Mouse (Mus musculus) hematopoietic stem cell, adult 5-6 weeks (primary cell): ENCODE results near the gene Abhd4. TPM values are rescaled to one million over a fixed set of nuclear protein-coding genes. Genes with fewer than 3 reads are reported as not detected.
"Not testable (repeated sequence)": the region's sequence is repeated elsewhere in the genome, so short reads cannot be mapped to it uniquely, and the experiment has no call there.

Experiments used
- ATAC-seq, 2 experiments: fragments of 125-278 bp in 1 of 2; replicated peaks in 1 of 2; 2 replicates each; pipeline ENCODE4 v1.8.0; 2016 to 2017; ENCODE audit warnings: inconsistent platforms in 2 of 2, mild to moderate bottlenecking in 2 of 2, moderate number of reproducible peaks in 2 of 2, low read depth in 1 of 2, moderate TSS enrichment in 1 of 2; ENCODE audit not compliant: low FRiP score in 2 of 2, poor library complexity in 2 of 2, severe bottlenecking in 2 of 2, insufficient read depth in 1 of 2, low TSS enrichment in 1 of 2
- total RNA-seq: library from RNA; stranded (forward); fragments of 172-1452, 232-1000 nt; gene quantifications from 2 replicates; pipeline ENCODE4 v1.2.3, GENCODE M21; 2017

The Abhd4 gene
- total RNA-seq, 1 experiment from 2014 or later, result 43.5 TPM

DNA sequence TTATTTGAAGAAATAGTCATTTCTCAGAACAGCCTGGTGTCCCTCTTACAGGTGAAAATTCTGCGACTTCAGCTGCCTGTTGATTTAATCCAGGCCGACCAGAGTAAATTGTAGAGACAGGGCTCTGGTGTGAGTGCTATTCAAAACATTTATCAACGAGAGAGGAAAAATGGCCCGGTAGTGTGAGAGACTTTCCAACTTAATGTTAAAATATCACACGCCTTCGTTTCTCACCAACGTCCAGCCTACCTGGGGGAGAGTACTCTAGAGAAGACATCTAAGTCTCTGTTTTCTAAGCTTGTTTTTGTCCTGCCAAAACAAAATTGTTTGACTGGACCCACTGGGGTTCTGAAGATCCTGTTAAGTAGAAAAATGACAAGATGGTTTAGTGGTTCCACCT lies 34.1 kb upstream of the Abhd4 start:
- no peak for ATAC-seq

DNA sequence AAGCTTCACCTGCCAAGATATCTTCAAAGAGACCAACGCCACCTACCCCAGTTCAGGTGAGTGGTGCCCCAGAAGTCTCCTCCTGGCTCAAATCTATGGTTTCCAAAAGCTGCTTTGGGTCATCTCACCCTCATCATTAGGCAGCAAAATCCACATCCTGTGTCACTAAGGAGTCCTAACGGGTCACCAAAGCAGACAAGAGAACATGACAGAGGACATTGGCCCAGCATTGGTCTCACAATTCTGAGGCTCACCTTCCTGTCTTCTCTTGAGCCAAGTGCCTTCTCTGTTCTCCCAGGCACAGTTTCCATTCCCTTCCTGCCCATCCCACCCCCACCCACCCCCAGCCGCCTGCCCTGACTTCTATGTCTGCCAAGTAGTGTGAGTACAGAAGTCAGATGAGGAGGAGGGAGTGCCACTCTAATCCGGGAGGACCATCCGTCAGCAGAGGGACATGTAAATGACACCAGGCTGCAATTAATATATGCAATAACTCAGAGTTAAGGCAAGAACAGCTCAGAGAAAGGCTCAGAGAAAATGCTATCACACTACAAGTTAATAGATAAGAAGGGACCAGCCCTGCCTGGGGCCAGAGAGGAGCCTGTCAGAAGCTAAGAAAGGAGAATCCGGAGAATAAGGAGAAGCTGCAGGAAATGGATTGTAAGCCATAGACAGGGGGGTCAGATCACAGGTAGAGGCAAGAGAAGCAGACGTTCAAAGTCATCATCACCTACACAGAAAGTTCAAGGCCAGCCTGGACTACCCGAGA lies 33.1 kb upstream of the Abhd4 start:
- ATAC-seq, result no peak

DNA sequence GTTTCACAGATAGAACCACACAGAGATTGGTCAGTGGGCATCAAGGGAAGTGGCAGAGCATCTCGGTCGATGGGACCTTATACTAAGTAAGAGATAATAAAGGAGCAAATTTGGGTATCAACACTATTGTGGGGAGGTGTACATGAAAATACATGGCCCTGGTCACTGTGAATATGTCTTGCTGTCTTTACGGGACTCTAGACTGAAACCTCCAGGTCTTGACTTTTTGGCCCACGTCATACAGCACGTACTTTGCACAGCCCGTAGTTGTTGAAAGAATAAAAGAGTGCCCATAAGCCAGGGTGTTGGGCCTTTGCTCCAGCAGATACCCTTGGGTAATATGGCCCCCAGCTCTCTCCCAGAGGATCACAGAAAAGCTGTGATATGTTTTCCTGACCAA lies 32.3 kb upstream of the Abhd4 start:
- no peak for ATAC-seq

DNA sequence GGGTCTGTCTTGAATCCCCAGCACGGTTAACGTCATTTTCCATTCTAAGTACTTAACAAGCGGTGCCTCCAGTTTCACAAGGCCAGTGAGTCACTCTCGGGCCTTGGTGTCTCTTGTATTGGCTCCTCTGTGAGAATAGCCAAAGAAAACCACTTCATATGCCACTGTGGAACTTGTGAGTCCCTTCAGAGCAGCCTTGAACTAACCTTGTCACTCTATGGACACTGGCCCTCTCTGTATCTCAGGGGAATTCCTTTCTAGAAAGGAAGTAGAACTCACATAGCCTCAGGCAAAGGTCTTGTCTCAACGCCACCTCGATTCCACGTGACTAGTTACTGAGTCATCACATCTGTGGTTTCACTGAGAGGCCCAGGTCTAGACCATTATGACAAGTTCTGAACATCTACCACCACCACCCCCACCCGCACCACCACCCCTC lies 31.7 kb upstream of the Abhd4 start:
- ATAC-seq, result peak; percentile 29 to 36; a peak in 3 of 4 replicates

DNA sequence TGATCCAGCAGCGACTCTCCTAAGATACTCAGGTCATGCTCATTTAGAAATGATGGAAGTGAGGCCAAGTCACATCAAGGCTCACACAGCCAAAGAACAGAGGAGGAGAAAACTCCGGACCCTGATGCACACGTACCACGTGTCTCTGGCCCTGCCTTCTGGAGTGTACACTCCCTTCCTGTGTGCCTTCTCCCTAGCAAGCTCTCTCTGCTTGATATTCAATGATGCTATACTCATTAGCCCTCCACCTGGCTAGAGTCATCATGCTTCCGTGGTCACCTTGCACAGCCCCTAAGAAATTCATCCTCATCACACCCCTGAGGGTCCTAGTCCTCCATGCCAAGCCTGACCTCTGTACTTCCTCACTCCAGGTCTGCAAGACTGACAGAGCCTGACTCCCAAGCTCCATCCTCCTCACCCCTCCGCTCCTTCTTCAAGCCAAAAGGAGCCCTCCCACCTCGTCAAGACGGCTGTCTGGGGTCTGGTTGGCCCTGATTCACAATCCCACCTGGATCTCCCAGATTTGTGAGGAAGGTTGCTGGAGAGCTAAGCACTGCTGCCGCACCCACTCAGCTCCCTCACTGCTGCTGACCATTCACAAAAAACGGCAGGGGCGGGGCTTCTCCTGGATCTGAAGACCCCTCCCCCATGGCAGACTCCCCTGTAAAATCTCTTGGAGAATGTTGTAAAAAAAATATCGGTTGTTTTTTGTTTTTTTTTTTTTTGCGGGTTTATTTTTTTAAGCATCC lies 30.5 kb upstream of the Abhd4 start:
- no peak for ATAC-seq

DNA sequence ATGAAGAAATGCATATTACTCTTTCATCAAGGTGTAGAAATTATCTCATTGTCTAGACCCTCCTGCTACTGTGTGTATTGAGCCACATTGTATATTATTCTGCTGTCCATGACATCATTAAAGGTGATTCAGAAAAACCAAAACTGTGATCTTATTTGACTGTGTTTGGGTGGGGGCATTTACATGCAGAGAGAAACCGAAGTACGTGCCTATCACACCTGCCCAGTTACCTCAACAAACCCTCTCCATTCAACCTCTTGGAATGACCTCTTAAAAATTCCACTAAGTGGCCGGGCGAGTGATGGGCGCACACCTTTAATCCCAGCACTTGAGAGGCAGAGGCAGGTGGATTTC lies 29.9 kb upstream of the Abhd4 start:
- ATAC-seq, result no peak

DNA sequence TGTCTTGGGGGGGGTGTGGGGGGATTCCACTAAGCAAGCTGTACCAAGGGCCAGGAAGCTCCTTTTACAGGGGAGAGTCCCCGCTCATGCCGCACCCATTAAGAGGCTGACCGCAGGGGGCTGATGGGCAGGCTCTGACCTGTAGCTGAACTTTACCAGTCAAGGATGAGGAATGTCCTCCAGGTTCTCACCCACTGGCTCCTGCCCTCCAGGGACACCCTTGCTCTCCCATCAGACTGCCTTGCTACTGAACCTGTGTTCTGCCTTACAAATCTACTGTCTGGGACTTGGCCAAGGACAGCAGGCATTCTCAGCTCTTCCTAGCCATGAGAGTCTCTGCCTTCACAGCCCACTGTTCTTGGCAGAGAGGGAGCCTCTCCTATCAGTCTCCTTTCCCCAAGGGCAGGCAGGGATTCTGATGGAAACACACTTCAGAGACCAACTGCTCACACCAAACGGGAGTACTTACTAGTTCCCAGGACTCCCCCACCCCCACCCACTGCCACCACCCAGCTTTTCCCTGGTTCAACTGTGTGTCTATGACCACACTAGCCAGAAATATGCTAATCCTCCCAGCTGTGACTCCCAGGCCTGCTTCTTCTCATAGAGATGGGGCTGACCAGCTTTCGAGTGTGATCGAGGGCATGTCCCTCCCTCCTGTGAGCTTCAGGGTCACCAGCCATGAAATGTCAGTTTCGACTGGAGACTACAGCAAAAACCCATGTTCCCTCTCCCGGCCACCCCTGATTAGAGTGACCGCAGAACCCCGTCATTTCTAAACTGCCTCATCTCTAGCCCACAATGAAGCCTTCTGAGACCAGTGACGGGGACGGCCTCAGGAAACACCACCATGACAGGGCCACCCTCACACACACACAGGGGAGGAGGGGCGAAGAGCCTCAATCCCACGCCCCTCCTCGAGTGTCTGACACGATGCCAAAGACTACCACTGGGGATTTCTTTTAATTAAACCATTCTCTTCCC lies 29.2 kb upstream of the Abhd4 start:
- ATAC-seq, result no peak

DNA sequence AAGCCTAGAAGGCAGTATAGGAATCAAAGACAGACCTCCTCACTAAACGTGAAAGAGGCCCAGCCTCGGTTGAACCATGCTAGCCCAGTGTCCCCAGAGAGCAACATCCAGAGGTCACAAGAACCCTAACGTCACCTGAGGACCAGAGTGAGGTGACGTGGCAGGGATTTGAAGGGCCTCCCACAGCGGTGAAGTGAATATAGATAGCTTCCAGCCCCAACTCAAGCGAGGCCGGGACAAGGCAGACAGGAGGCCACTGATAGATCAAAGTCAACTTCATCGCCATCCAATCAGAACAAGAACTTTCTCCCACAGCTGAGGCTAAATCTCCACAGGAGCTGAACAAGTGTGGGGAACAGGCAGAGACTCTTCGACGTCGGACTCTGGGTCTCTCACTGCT lies 28.3 kb upstream of the Abhd4 start:
- ATAC-seq, result no peak

DNA sequence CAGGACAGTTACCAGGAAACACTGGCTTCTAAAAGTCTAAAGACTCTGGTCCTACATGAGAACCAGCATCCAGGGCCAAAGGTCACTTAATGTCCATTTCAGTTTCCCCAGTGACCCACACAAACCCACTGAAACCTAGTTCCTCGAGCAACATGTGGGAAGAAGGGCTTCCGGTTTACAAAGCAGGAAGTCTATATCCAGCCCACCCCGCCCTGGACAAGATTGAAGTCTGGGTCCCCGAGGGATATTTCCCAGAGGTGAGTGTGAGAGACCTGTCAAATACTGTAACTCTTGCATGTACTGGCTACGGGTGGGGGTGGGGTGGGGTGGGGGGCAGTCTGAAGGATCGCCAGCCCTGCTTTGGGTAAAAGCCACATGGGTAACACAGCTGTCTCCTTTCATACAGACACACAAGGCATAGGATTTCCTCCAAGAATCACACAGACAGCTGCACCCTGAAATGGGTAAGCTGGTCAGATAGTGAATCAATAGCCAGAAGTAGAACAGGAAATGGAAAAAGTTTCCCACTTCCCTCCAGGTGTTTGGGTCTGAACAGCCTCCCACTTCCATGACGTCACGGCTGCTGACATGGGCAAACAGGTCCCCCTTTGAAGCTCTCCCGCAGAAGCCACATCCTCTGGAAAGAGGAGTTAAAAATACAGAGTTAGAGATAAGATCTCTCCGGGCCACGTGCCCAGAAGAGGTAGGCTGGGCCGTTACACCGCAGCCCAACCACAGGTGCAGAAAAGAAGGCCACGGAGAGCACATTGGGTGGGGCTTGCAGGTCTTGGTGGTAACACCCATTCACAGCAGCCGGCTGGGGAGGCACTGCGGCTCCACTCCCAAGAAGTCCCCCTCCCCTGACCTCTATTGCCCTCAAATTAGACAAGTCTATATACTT lies 26.8 kb upstream of the Abhd4 start:
- peak; percentile 80 to 84 for ATAC-seq

DNA sequence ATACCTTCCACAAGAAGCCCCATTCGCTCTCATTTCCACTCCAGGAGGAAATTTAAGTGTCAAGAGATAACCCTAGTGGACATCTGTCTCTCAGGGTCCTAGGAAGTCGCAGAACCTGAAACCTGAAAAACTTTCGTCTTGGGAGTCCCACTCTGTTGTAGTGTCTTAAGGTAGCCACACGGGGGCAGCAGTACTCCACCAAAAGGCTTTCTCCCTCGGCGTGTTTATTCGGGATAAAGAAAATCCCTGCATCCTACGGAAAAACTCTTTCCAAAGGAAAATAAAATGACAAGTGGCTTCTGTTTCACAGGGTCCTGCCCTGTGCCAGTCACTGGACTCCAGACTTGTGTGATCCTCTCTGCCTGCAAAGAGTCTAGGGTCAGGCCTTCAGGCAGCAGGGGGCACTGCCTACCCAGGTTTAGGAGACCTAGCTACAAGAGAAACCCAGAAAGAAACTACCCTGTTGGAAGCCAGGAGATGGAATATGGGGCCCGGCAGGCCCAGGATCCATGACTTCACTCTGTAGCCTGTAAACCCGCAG lies 26.0 kb upstream of the Abhd4 start:
- peak; percentile 12 to 24; a peak in 3 of 4 replicates for ATAC-seq

DNA sequence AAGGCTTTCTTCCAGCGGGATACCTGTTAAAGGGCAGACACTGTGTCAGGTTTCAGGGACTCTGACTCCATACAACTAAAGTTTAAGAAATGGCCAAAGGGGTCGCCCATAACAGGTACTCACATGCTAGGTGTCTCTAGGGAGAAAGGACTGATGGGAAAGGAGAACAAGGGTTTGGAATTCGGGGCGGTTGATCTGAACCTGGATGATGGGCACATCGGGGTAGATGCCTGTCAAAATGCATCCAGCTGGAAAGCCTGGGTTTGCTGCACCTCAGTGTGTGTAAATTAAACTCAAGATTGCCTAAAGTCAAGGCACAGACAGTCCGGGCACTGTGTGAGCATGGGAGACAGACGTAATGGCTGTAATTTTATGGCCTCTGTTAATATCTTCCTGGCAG lies 25.5 kb upstream of the Abhd4 start:
- no peak for ATAC-seq

DNA sequence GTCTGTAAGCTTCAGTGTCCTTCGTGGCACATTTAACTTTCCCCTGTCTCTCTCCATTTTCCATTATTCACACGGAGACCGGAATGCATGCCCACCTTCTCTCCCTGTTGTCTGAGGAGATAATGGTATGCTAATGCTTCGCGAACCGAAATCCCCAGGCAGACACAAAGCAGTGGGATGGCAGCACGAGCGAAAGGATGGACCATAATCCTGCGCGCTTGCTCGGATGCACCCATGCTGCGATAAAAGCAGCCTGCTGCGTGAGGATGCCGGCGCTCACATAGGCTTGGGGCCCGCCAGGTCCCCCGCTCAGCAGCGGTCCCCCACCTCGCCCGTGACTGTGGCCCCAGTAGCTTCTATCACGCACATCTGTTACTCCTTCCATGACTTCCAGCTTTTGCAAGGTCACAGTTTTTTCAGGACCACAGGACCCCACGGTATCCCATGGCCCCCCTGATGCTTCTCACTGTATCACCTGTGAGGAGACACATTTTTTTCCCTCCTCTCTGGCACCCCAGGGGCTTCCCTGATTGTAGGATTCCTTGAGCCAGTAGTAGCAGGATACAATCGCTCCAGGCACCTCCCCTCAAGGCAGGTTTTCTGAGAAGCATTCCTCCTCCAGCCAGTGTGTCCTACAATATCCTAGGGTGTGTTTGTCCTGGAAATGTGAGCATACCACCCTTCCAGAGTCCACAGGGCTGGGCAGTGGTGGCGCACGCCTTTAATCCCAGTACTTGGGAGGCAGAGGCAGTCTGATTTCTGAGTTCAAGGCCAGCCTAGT lies 24.9 kb upstream of the Abhd4 start:
- no peak for ATAC-seq

DNA sequence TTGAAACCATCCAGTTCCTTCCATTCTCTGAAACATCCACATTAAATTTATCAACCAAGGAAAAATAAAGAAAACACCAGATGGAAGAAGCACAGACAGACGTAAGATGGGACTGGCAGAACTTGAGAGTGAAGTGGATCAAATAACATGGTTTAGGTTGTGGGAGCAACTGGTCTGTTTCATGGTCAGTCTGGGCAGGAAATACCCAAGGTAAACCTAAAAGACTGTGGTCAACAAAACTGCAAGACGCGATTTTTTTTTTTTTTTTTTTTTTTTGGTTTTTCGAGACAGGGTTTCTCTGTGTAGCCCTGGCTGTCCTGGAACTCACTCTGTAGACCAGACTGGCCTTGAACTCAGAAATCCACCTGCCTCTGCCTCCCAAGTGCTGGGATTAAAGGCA lies 24.1 kb upstream of the Abhd4 start:
- not testable (repeated sequence) for ATAC-seq

DNA sequence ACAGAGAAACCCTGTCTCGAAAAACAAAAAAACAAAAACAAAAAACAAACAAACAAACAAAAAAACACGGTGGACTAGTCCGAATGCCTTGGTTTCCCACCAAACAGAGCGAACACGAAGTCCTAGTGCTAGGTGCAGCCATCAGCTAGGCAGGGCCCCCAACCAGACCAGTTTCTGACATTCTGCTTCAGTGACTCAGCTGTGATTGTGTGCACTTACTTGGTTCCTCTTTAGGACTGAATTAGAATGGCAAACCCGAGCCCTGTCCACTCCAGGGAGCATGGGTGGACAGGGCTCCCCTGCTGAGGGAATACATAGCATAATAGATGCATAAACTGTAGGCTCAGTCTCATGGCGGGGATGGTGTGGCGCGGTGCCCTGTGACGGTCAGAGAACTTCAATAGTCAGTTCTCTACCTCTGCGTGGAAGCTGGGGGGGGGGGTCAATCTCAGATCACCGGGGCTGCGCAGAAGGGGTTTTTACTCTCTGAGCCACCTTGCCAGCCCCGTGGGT lies 23.3 kb upstream of the Abhd4 start:
- ATAC-seq, result no peak

DNA sequence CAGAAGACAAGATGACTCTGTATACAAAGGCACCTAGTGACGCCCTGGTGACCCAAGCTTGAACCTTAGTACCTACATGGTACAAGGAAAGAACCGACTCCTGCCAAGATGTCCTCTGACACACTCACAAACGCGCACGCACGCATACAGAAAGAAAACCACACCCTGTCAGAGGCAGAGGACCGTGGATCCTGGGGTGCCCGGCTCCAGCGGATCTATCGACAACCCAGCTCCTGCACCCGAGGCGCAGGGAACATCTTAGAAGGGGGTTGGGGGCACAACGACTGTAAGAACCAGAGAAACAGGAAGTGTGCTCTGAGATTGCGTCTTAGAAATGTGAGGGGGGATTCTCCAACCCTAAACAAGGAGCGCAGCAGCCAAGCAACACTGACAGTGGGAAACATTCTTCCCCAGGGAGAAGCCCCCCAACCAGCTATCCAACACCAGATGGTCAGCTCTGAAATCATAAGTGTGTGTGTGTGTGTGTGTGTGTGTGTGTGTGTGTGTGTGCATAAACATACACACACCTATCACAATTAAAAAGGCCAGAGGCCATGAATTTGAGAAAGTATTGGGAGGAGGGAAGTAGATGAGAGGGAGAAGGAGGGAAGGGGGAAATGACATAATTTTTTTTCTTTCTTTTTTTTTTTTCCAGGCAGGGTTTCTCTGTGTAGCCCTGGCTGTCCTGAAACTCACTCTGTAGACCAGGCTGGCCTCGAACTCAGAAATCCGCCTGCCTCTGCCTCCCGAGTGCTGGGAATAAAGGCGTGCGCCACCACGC lies 22.6 kb upstream of the Abhd4 start:
- no peak for ATAC-seq
